Mouse (Mus musculus): ENCODE data around the gene Zfp866.
A peak's percentile ranks its signal among the peaks of the same experiment; 100 is the strongest.

Gene Zfp866

DNA sequence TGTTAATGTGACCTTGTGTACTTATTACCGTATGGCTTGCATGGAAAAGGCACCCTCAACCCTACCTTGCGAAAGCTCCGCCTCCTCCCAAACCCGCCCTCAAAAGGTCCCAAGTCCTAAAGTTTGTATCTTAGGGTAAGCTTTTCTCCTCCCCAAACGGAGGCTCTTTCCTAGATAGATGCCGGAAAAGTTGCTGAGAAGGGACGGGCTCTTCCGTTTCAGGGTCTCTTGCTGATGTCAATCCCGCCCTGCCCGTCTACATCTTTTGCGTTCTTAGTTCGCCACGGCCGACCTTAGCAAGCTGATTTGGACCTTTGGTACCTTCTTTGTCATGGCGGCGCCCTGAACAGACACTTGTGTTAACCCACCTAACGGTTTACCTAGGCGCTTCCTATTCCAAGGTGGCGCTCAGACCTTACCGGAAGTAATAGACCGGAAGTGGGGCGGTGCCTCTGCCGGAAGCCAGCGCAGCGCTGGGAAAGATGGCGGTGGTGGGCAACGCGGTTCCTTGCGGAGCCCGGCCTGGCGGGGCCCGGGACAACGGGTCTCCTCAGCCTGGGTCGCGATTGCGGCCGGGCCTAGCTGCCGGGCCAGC, at the start of gene Zfp866, which contains the start of gene Atp13a1:
Zfp866 (minus strand) TSS at position 406 of the 595 bp plus-strand sequence.
Atp13a1 (plus strand) TSS at position 391 of the 595 bp plus-strand sequence.
- DNase-seq (ENCODE audit: low read depth, low spot score): peak; percentile 85

DNA sequence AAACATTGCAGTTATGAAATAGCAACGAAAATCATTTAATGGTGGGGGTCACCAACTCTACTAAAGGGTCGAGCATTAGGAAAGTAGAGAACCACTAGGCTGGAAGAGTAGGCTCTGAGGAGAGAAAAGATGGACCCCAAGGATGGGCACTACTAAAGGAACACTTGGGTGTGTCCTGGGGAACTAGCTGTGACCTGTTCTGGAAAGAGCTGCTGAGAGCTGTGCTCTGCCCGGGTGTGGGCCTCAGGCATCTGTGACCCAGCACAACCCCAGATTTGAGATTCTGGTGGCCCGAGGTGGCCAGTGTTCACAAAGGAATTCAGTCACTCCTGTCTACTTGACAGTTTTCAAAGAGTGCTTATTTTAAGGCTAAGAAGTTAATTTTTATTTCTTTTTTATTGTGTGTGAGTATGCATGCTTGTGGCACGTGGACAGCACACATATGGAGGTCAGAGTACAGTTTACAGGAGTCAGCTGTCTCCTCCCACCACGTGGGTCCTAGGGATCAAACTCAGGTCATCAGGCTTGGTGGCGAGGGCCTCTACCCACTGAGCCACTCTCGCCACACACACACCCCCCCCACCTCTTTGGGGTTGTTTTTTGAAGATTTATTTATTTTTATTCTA, 46.2 kb upstream of the Zfp866 start:
- DNase-seq (ENCODE audit: low read depth, low spot score): no peak

DNA sequence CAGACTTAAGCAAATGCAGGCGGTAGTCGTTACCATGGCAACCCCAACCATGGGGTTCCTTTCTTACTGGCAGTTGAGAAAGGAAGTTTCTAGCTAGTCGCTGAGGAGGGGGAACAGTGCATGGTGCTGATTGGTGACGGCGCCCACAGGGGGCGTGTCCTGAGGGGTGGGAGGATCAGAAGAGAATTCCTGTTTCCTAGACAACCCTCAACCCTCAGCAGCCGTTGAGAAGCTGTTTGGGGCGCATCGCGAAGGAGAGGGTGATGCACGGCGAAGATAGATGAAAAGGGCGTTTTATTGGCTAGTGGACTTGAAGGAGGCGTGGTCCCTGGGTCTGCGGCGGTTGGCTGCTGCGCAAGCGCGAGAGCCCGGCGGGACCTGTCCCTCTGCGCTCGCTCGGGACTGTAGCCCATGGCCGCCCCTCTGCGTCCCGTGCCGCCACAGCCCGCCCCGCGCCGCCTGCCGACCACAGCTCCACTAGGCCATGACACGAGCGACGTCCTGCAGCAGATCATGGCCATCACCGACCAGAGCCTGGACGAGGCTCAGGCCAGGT, 41.4 kb upstream of the Zfp866 start, which contains the start of gene Pbx4:
Pbx4 (plus strand) TSS at position 194 of the 556 bp plus-strand sequence.
- peak; percentile 98 for DNase-seq (ENCODE audit: low read depth, low spot score)

DNA sequence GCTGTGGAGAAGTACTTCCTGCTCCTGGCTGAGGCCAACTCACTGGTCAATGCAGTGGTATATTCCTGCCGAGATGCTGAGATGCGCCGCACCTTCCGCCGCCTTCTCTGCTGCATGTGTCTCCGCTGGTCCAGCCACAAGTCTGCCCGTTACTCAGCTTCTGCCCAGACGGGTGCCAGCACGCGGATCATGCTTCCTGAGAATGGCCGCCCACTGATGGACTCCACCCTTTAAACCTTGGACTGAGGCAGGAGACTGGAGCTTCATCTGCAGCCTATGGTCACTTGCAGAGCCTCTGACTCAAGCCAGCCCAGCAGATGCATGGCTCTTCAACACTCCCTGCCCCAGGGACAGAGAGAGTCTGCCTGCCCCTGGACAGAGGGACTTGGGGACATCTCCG, 35.4 kb upstream of the Zfp866 start:
- DNase-seq (ENCODE audit: low read depth, low spot score): no peak

DNA sequence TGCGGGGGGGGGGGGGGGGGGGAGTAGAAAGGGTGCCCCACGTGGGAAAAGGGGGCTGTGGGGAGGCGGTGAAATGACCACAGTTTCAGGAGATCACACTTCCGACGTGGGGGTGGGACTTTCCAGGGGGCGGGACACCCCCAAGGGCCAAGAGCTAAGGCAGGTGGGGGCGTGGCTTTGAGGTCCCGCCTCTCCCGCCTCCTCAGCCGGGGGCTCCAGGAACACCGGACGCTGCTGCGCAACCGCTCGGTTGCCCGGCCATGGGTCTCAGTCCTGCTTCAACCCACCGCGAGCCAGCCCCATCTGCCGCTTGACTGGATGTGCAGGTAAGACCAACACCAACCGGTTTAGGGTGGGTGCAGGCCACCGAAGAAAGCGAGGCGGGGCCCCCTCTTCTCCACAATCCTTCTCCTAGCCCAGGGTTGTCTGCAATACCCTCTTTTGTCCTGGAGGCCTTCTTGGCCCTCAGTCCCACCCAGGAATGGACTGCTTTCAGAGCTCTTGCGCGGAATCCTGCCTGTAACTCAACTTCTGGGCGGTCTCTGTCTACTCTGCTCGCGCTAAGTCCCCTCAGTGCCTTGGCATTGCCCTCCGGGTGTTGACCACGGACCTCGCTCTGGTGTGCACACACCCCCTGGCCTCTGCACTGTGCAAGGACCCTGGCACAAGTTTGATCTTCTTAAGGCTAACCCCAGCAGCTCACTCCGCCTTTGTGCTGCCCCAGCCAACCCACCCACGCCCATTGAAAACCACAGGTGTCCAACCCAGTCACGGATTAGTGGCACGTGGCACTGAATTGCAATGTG, 31.6 kb upstream of the Zfp866 start, which contains the start of gene Lpar2:
Lpar2 (plus strand) TSS at position 44 of the 806 bp plus-strand sequence.
- DNase-seq (ENCODE audit: low read depth, low spot score): peak; percentile 75

DNA sequence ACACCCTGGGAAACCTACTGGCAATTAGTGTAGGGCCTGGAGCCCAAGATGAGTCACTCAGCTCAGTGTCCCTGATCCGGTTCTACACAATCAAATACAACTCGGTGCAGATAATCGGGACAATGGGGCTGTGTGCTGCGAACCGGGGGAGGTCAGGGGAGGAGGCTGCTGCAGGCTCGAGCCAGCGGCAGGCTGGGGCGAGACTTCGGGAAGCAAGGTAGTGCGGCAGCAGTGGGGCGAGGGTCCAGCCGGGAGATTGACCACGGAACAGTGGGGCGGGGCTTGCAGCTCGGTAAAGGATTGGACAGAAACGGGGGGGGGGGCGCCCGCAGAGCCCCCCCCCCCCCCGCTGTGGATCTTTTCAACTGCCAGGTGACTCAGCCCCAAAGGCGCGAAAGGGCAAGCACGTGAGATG, 31.0 kb upstream of the Zfp866 start:
- no peak for DNase-seq (ENCODE audit: low read depth, low spot score)

DNA sequence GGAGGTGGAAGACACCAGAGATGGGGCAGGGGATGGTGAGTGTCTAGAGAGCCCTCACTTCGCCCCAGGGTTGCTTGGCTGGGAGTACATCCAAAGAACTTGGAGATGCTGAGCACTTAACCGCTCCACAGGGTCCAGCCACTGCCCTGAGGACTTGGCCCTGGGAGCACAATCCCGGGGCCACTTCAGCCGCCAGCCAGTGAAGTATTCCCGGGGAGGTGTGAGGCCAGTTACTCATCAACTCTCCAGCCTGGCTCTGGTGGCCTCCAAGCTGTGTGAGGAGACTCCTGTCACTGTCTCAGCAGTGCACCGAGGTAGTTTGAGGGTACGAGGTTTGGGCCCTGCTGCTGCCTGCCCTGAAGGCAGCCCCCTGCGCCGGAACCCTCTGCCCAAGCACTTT, 29.5 kb upstream of the Zfp866 start:
- no peak for DNase-seq (ENCODE audit: low read depth, low spot score)

DNA sequence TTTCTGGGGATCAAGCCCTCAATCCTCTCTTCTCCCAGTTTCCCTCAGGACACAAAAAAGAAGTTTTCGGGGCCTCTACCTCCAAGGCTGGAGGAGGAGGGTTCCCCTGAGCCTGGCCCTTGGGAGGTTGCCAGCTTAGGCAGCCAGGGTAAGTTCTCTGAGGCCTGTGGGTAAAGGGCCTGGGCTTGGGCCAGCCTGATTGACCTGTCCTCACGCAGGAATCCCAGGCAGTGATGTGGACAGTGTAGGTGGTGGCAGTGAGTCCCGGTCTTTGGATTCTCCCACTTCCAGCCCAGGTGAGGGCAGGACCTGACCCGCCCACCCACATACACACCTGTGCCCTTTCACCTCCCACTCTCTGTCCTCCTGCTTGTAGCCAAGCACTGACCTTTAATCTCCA, 24.4 kb upstream of the Zfp866 start:
- no peak for DNase-seq (ENCODE audit: low read depth, low spot score)

DNA sequence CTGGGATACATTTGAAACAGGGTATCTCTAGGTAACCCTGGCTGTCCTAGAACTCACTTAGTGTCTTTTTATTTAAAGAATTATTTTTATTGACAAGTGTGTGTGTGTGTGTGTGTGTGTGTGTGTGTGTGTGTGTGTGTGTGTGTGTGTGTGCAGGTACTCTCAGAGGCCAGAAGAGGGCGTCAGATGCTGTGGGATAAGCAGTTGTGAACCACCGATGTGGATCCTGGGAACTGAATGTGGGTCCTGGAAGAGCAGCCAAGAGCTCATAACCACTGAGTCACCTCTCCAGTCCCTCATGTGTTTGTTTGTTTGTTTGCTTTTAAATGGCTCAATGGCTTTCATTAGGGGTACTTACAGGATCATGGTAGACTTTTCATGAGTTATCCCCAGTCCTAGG, 23.9 kb upstream of the Zfp866 start:
- DNase-seq (ENCODE audit: low read depth, low spot score): no peak

DNA sequence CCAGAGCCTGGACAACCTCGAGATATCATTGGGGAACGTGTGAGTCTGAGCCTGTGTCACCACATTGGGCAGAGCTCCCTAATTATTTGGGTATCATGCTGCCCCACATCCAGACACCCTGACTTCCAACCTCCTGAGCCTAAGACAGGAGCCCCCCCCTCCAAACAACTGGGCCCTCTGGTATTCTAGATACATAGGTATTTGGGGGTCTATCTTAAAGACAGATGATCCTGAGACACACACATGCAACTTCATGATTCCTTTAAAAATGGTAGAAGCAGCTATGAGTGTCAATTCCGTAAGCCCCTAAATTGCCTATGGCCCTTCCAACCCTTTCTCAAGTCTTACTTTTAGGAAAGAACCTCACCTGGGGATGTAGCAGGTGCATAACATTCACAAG, 18.8 kb upstream of the Zfp866 start:
- no peak for DNase-seq (ENCODE audit: low read depth, low spot score)

DNA sequence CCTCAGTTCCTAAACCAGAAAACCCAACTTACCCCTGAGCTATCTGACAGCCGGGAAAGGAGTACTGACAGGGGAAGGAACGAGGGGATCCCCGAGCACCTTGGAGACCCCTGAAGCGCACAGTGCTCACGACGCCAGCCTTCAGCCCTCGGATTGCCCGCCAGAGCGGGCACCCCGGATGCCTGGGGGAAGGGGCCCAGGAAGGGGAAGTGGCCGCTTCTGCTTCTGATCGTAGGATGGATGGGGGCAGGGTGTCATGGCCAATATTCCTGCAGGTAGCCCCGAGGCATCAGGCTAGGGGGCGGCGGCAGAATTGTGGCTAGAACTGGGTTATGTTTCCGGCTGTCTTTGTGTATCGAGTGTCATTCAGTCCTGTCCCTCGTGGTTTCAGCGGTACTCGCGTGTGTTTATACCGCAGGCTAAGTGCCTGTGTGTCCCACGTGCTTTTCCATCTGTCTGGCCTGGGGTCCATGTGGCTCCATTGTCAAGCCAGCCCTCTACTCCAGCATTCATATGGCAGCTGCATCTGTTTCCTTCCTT, 18.0 kb upstream of the Zfp866 start:
- DNase-seq (ENCODE audit: low read depth, low spot score): no peak

DNA sequence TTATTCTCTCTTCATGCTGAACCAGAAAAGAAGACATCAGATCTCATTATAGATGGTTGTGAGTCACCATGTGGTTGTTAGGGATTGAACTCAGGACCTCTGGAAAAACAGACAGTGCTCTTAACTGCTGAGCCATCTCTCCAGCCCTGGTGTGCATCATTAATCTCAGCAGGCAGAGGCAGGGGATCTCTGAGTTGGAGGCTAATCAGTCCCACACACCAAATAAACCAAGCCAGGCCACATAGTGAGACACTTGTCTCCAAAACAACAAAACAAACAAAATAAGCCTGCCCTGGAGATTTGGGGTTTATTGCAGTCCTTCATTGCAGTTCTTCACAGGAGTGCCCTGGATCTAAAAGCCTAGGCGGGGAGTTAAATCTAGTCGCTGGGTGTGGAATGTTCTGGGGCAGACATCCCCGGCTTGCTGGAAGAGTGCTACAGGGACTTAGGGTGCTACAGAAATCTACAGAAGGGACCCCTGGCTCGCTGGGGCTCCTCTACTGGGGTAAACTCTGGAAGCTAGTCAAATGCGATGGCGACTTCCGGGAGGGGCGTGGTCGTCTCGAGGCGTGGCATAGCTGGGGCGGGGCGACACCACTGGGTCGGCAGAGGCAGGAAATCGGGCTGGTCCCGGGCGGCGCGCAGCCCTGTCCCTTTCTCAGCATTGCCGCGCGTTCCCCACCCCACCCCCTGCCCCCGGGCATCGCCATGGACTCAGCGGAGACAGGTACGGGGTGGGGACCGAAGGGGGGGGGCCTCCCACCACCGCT, 17.3 kb upstream of the Zfp866 start, which contains the start of gene Gmip:
Gmip (plus strand) TSS at position 586 of the 770 bp plus-strand sequence.
- no peak for DNase-seq (ENCODE audit: low read depth, low spot score)

DNA sequence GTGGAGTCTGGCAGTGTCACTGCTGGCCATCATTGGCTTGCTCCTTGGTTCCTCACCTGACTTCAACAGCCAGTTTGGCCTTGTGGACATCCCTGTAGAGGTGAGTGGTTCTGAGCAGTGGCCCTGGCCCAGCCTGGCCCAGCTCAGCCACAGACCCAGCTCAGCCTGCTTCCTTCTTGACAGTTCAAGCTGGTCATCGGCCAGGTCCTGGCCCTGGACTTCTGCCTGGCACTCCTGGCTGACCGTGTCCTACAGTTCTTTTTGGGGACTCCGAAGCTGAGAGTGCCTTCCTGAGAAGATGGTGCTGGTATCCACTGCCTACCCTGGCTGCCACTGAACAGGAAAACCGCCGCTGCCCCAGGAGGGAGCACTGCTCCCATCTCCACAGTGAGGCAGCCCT, 16.3 kb upstream of the Zfp866 start:
- DNase-seq (ENCODE audit: low read depth, low spot score): no peak

DNA sequence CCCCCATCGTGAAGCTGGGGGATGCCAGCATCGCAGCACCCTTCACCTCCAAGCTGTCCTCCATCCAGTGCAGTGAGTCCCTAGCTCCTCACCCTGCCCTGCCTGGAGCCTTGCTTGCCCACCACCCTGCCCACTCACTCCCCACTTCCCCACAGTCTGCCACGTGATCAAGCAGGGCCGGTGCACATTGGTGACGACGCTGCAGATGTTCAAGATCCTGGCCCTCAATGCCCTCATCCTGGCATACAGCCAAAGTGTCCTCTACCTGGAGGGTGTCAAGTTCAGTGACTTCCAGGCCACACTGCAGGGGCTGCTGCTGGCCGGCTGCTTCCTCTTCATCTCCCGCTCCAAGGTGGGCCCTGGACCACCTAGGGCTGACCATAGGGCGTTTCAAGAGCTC, 14.5 kb upstream of the Zfp866 start:
- DNase-seq (ENCODE audit: low read depth, low spot score): no peak

DNA sequence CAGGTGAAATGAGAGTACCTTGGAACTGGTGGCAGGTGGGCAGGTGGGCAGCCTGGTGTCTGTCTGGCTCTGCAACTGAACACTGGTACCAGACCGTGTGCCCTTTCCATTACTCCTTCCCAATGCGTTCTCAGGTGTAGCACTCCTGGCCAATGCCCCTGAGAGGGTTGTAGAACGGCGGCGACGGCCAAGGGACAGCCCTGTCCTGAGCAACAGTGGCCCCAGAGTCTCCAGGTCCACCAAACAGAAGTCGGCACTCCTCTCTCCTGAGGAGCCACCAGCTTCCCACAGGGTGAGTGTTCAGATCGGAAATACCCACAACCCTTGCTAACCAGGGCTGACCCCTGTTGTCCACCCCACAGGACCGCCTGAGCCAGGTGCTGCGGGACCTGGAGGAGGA, 14.1 kb upstream of the Zfp866 start:
- no peak for DNase-seq (ENCODE audit: low read depth, low spot score)

DNA sequence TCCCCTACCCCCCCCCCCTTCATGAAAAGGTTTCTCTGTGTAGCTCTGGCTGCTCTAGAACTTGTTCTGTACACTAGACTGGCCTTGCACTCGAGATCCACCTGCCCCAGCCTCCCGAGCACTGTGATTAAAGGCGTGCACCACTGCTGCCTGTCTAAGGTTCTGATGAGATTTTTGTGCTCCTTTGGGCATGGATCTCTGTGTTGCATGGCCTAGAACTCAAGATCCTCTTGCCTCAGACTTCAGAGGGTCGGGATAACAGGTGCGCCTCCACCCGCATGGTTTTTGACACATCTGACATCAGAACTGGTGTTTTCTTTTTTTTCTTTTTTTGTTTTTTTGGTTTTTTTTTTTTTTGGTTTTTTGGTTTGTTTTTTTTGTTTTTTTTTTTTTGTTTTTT, 13.6 kb upstream of the Zfp866 start:
- no peak for DNase-seq (ENCODE audit: low read depth, low spot score)

DNA sequence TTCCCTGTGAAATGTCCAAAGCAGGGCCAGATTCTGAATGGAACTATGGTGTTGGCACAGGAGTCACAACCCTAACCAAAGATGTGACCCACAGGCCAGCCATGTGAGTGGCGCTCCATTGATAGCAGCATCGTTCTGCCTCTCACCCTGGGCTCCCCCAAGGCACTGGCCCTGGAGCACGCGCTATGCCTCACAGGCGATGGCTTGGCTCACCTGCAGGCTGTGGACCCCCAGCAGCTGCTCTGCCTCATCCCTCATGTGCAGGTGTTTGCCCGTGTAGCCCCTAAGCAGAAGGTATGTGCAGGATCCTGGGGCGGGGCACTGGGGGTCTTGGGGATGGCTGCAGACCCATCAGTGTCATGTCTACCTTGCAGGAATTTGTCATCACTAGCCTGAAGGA, 12.4 kb upstream of the Zfp866 start:
- DNase-seq (ENCODE audit: low read depth, low spot score): no peak

DNA sequence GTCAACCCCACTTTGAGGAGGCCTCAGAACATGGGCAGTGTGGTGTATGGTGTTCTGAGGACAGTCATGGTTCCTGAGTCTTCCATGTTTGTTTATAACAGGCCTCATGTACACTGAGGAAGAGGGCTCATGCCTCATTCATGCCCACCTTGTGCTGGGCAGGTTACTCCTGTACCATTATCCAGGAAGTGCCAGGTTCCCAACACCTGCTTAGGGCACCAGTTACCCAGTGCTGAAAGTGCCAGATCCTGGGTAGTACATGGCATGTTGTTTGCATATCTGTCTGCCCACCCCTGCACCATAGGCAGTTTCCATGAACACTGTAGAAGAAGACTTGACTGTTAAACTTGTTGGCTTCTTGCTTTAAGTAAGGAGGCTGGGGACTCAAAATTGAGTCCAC, 11.2 kb upstream of the Zfp866 start:
- no peak for DNase-seq (ENCODE audit: low read depth, low spot score)

DNA sequence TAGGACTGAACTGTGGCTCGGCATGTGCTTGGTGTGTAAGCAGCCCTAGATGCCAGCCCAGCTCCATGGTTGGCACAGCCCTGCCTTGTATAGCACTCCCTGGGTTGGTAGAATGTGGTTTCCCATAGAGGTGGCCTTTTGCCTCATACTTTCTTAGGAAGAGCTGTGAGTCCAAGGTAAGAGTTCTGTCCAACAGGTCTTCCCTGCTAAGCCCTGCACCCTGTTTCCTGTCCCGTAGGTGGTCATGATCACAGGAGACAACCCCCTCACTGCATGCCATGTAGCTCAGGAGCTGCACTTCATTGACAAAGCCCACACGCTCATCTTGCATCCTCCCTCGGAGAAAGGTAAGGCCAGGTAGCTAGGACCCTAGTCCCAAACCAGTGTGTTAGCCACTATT, 10.8 kb upstream of the Zfp866 start:
- no peak for DNase-seq (ENCODE audit: low read depth, low spot score)

DNA sequence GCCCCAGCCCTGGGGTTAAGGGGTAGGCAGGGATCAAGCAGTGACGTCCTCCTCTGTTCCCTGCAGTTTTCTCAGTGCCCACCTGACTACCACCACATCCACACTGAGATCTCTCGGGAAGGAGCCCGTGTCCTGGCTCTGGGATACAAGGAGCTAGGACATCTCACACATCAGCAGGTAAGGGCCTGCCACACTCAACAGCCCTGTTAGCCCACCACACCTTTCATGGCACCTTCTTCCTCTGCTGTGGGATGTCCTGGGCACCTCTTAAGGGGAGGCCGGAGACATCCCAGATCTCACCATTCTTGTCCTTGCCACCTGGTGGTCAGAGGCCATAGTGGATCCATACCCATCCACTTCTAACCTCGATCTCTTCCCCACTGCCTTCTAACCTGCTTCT, 9.0 kb upstream of the Zfp866 start:
- DNase-seq (ENCODE audit: low read depth, low spot score): no peak

DNA sequence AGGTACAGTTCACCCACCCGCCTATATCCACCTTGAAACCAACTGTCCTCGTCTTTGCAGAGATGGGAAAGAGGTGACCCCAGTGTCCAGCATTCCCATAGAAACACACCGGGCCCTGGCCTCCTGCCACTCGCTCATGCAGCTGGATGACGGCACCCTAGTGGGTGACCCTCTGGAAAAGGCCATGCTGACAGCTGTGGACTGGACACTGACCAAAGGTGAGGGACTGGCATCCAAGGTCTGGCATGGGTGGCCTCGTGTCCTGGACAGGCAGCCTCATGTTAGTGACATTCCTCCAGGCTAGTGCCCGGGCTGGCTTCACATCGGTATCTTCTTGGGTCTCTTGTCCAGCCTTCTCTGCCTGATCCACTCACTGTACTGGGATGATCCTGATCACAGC, 8.3 kb upstream of the Zfp866 start:
- no peak for DNase-seq (ENCODE audit: low read depth, low spot score)

All from WW6 (cell line).